Mouse (Mus musculus) CH12.LX (cell line): ENCODE measurements at regions not wholly inside any gene's neighbourhood (a gene's known extent, or its start where the extent isn't known, plus 50 kb on each side); places are given as distances from the start of the nearest gene placed in this dataset.

Experiments
- DNase-seq: peaks from one replicate; pipeline ENCODE4 v3.0.0-alpha.2; 2013; ENCODE audit errors: extremely low read depth
- H3K27ac ChIP-seq: 2 replicates; pipeline ENCODE4 v1.5.1; 2012; ENCODE audit warnings: low read depth, mild to moderate bottlenecking, control low read depth, moderate library complexity; ENCODE audit not compliant: insufficient read depth
- H3K27me3 ChIP-seq: replicated peaks from 2 replicates; pipeline ENCODE3; 2012; ENCODE audit warnings: inconsistent platforms
- H3K36me3 ChIP-seq, 2 experiments: replicated peaks in 1 of 2; 2 replicates each; pipeline versions ENCODE3 to v1.6.1; 2012; ENCODE audit warnings: inconsistent platforms in 1 of 2, low read length in 1 of 2, mild to moderate bottlenecking in 1 of 2, mixed read lengths in 1 of 2, moderate library complexity in 1 of 2; ENCODE audit not compliant: control insufficient read depth in 1 of 2, insufficient read depth in 1 of 2
- H3K4me1 ChIP-seq, 2 experiments: 2 replicates each; pipeline ENCODE4 v1.6.1; 2012; ENCODE audit warnings: inconsistent platforms in 1 of 2, moderate library complexity in 1 of 2; ENCODE audit not compliant: insufficient read depth in 2 of 2, control insufficient read depth in 1 of 2
- H3K4me2 ChIP-seq: 2 replicates; pipeline ENCODE4 v1.6.1; 2012; ENCODE audit warnings: low read depth, mild to moderate bottlenecking, control low read depth; ENCODE audit not compliant: poor library complexity, insufficient read depth, severe bottlenecking
- H3K4me3 ChIP-seq, 3 experiments: fragments of 150-350 bp in 1 of 3; sonication (generic) in 1 of 3; replicated peaks in 1 of 3; 2 replicates each; pipeline versions ENCODE3 to v1.5.1; 2011 to 2012; ENCODE audit warnings: low read depth in 2 of 3, low read length in 2 of 3, mild to moderate bottlenecking in 2 of 3, moderate library complexity in 2 of 3, control low read depth in 1 of 3, improper control_type of control experiment in 1 of 3, inconsistent platforms in 1 of 3, mixed read lengths in 1 of 3; ENCODE audit not compliant: poor library complexity in 1 of 3
- H3K79me2 ChIP-seq: replicated peaks from 2 replicates; pipeline ENCODE4 v1.6.1; 2012; ENCODE audit warnings: mild to moderate bottlenecking, moderate library complexity; ENCODE audit not compliant: control insufficient read depth, poor library complexity, insufficient read depth, severe bottlenecking; ENCODE audit errors: extremely low read depth
- H3K9ac ChIP-seq: 2 replicates; pipeline ENCODE4 v1.6.1; 2012; ENCODE audit warnings: low read depth, mild to moderate bottlenecking, control low read depth, moderate library complexity; ENCODE audit not compliant: insufficient read depth
- H3K9me3 ChIP-seq: replicated peaks from 2 replicates; pipeline ENCODE3; 2012; ENCODE audit warnings: low read length, inconsistent platforms, mixed read lengths
- CHD1 ChIP-seq: IDR thresholded peaks from 2 replicates; pipeline ENCODE4 v1.6.1; 2012; ENCODE audit warnings: low read depth, low read length, improper control_type of control experiment, inconsistent platforms
- E2F4 ChIP-seq: IDR thresholded peaks from 2 replicates; pipeline ENCODE4 v1.6.1; 2011; ENCODE audit warnings: low read depth, low read length, improper control_type of control experiment; ENCODE audit not compliant: insufficient replicate concordance
- EP300 ChIP-seq: IDR thresholded peaks from 2 replicates; pipeline ENCODE4 v1.6.1; 2011; ENCODE audit warnings: low read length, improper control_type of control experiment
- ETS1 ChIP-seq: conservative IDR thresholded peaks from 2 replicates; pipeline ENCODE4 v1.6.1; 2012; ENCODE audit warnings: low read depth, mild to moderate bottlenecking, inconsistent platforms, low read length, improper control_type of control experiment, moderate library complexity
- HCFC1 ChIP-seq: IDR thresholded peaks from 2 replicates; pipeline ENCODE4 v1.6.1; 2012; ENCODE audit warnings: low read depth, mild to moderate bottlenecking, inconsistent platforms, low read length, improper control_type of control experiment
- JUND ChIP-seq: conservative IDR thresholded peaks from 2 replicates; pipeline ENCODE4 v1.6.1; 2011; ENCODE audit warnings: low read depth, low read length, improper control_type of control experiment
- MAFK ChIP-seq: IDR thresholded peaks from 2 replicates; pipeline ENCODE4 v1.6.1; 2011; ENCODE audit warnings: low read length, improper control_type of control experiment; ENCODE audit not compliant: insufficient replicate concordance
- MAX ChIP-seq: IDR thresholded peaks from 2 replicates; pipeline ENCODE4 v1.6.1; 2011; ENCODE audit warnings: low read length, improper control_type of control experiment
- MAZ ChIP-seq: IDR thresholded peaks from 2 replicates; pipeline ENCODE4 v1.6.1; 2012; ENCODE audit warnings: low read depth, mild to moderate bottlenecking, inconsistent platforms, low read length, improper control_type of control experiment, moderate library complexity
- MEF2A ChIP-seq: IDR thresholded peaks from 2 replicates; pipeline ENCODE4 v1.6.1; 2014; ENCODE audit warnings: low read depth, mild to moderate bottlenecking, inconsistent platforms, low read length, improper control_type of control experiment, borderline replicate concordance
- MYC ChIP-seq: IDR thresholded peaks from 2 replicates; pipeline ENCODE4 v1.6.1; 2011; ENCODE audit warnings: low read depth, mild to moderate bottlenecking, improper control_type of control experiment, low read length
- NELFE ChIP-seq: IDR thresholded peaks from 2 replicates; pipeline ENCODE4 v1.6.1; 2011; ENCODE audit warnings: low read depth, low read length, improper control_type of control experiment
- POLR2A ChIP-seq: IDR thresholded peaks from 2 replicates; pipeline ENCODE4 v1.6.1; 2011; ENCODE audit warnings: low read depth, mild to moderate bottlenecking, improper control_type of control experiment, low read length
- POLR2AphosphoS2 ChIP-seq: IDR thresholded peaks from 2 replicates; pipeline ENCODE4 v1.6.1; 2011; ENCODE audit warnings: low read depth, low read length, improper control_type of control experiment
- RAD21 ChIP-seq: IDR thresholded peaks from 2 replicates; pipeline ENCODE4 v1.6.1; 2011; ENCODE audit warnings: low read depth, mild to moderate bottlenecking, low read length, improper control_type of control experiment, moderate library complexity
- RCOR1 ChIP-seq: conservative IDR thresholded peaks from 2 replicates; pipeline ENCODE4 v1.6.1; 2012; ENCODE audit warnings: low read depth, mild to moderate bottlenecking, inconsistent platforms, low read length, improper control_type of control experiment
- USF1 ChIP-seq: IDR thresholded peaks from 2 replicates; pipeline ENCODE4 v1.6.1; 2014; ENCODE audit warnings: low read depth, mild to moderate bottlenecking, inconsistent platforms, low read length, improper control_type of control experiment
- ZMIZ1 ChIP-seq: IDR thresholded peaks from 2 replicates; pipeline ENCODE4 v1.6.1; 2012; ENCODE audit warnings: low read depth, mild to moderate bottlenecking, inconsistent platforms, low read length, improper control_type of control experiment
- ZNF384 ChIP-seq: IDR thresholded peaks from 2 replicates; pipeline ENCODE4 v1.6.1; 2012; ENCODE audit warnings: low read depth, low read length, improper control_type of control experiment, inconsistent platforms
- dilution Hi-C: fragments of 300-500 bp; cut with MboI; formaldehyde crosslinking; loops from 2 replicates; pipeline ENCODE4 v1.14.3; 2020; ENCODE audit warnings: low sequenced_read_pairs; ENCODE audit not compliant: extremely low pct_unique_long_range_greater_than_20kb, extremely low pct_ligation_motif_present
- in situ Hi-C: fragments of 300-500 bp; cut with MboI; formaldehyde crosslinking; loops from 3 replicates; pipeline ENCODE4 v1.14.3; 2019; ENCODE audit warnings: low sequenced_read_pairs, low pct_ligation_motif_present, low pct_unique_long_range_greater_than_20kb, mixed read lengths

DNA sequence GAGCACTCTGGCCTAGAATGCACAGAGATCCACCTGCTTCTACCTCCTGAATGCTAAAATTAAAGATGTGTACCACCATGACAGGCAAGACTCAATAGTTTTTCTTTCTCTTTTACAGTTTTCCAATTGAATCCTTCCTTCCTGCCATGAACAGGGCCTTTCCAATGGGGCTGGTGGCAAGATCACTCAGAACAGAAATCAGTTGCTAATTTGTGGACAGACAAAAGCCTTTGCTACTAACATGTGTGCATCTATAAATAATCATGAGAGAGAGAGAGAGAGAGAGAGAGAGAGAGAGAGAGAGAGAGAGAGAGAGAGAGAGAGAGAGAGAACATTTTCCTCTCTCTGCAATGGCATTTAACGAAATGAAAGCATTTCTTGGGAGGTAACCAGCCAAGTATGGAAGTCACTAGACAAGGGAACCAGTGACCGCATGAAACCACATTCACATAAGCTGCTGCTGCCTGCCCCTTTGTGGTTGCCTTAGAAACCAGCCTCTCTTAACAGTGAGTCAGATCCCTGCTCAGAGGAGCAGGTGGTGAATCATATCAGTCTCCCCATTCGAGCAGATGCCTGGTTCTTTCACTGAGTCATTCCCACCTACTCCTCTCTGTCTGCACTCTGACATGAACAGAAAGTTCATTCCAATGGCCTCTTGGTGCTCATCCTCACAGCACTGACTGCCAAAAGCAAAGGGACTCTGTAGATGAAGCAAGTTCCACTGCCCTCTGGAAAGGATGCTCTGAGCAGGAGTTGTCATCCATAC is 339.4 kb downstream of the Tm4sf1 start:
- peak; percentile 40; the same call in 1 of the 2 replicates for TF ChIP-seq EP300
- no peak for TF ChIP-seq ZMIZ1

GRCm38 (mm10) chr3:56956978-56957377 is 344.8 kb downstream of the Tm4sf1 start:
- Histone ChIP-seq H3K27me3 (no peaks in the 10 kb centered on the region), H3K4me2 (no peak overlapping the region), H3K4me1 (no peaks in the 10 kb centered on the region), H3K9ac (no peak overlapping the region), H3K27ac (no peak overlapping the region), H3K9me3 (peaks cover 42% of the 10 kb centered on the region), H3K4me3 (no peak overlapping the region), H3K79me2 (no peaks in the 10 kb centered on the region), H3K36me3 (no peaks in the 10 kb centered on the region)
- in situ Hi-C loops = no loop called here
- DNase-seq = no peak
- TF ChIP-seq RCOR1 (no peak), JUND (no peak), ETS1 (no peak), MAFK (no peak), POLR2A (no peak), POLR2AphosphoS2 (no peak), CHD1 (no peak)
- dilution Hi-C loops = no loop called here

More for the DNA sequence above, 339.4 kb downstream of the Tm4sf1 start:
- Histone ChIP-seq H3K27me3 (no peaks in the 10 kb centered on the region), H3K4me3 (no peak overlapping the region), H3K27ac (no peak overlapping the region), H3K4me1 (no peaks in the 10 kb centered on the region), H3K36me3 (no peaks in the 10 kb centered on the region), H3K9me3 (peaks cover 42% of the 10 kb centered on the region), H3K79me2 (no peaks in the 10 kb centered on the region), H3K4me2 (no peak overlapping the region), H3K9ac (no peak overlapping the region)
- in situ Hi-C loops (no loop called here), dilution Hi-C loops (no loop called here)
- DNase-seq = peak; percentile 1

GRCm38 (mm10) chr3:56955799-56956121 is 346.0 kb downstream of the Tm4sf1 start:
- no peak for TF ChIP-seq MEF2A
- TF ChIP-seq MAZ = no peak
- TF ChIP-seq E2F4 = no peak
- no peak for TF ChIP-seq RAD21
- TF ChIP-seq MAX = no peak
- no peak for TF ChIP-seq ZNF384
- TF ChIP-seq EP300 = no peak
- no peak for TF ChIP-seq MYC
- no peak for TF ChIP-seq USF1
- TF ChIP-seq NELFE = no peak
- TF ChIP-seq HCFC1 = no peak

More at GRCm38 (mm10) chr3:56955799-56956121, 346.0 kb downstream of the Tm4sf1 start:
- H3K4me2 ChIP-seq = no peak overlapping the region
- in situ Hi-C loops (no loop called here), dilution Hi-C loops (no loop called here)
- H3K36me3 ChIP-seq = no peaks in the 10 kb centered on the region
- H3K4me3 ChIP-seq = no peak overlapping the region
- H3K9me3 ChIP-seq = peaks cover 40% of the 10 kb centered on the region
- H3K79me2 ChIP-seq = no peaks in the 10 kb centered on the region
- no peaks in the 10 kb centered on the region for H3K4me1 ChIP-seq
- H3K9ac ChIP-seq = no peak overlapping the region
- H3K27me3 ChIP-seq = no peaks in the 10 kb centered on the region
- no peak overlapping the region for H3K27ac ChIP-seq
- DNase-seq = no peak
